24 mouse cellular contexts compared by ENCODE assay signal in genomic region chr6:86750961-86751360, GRCm38 (mm10).
"Had no signal": no experiment of that assay in that cellular context is flagged by ENCODE, and none has a peak within 500 bp of the region (broad histone marks: within the 10 kb centered on the region; RNA-seq: fewer than 3 reads in every experiment).

No protein-coding gene starts in this region.

- DNase-seq: gastrocnemius, adult 2 months; gastrocnemius, postnatal 10 days; gastrocnemius, postnatal 25 days; heart, adult 18-20 months; heart, postnatal 10 days; heart, postnatal 36 days; kidney, adult 11 months; kidney, adult 2 months; kidney, adult 9 months; kidney, postnatal 25 days; layer of hippocampus, adult 9-11 months; layer of hippocampus, postnatal 36 days; left cerebral cortex, postnatal 4 days had no signal

- H3K4me1 ChIP-seq: heart, embryonic 10.5 days; heart, embryonic 12.5 days; hindbrain, embryonic 12.5 days; kidney, embryonic 15.5 days; limb, embryonic 13.5 days; limb, embryonic 15.5 days had no signal

- H3K27ac ChIP-seq: gastrocnemius, adult 2 months; heart, embryonic 10.5 days; hindbrain, embryonic 12.5 days; hindbrain, embryonic 14.5 days; kidney, embryonic 15.5 days; kidney, postnatal 0 days; limb, embryonic 13.5 days; limb, embryonic 15.5 days; liver, embryonic 12.5 days had no signal

- H3K27me3 ChIP-seq: heart, embryonic 12.5 days; hindbrain, embryonic 12.5 days; kidney, embryonic 15.5 days; limb, embryonic 13.5 days; limb, embryonic 15.5 days; liver, embryonic 12.5 days had no signal

- ATAC-seq: hindbrain, embryonic 16.5 days; intestine, embryonic 16.5 days; liver, embryonic 12.5 days had no signal

- H3K9me3 ChIP-seq: heart, embryonic 10.5 days; hindbrain, embryonic 12.5 days; kidney, embryonic 15.5 days; limb, embryonic 15.5 days; liver, embryonic 12.5 days had no signal

- H3K4me3 ChIP-seq: gastrocnemius, adult 2 months; heart, embryonic 10.5 days; heart, embryonic 12.5 days; hindbrain, embryonic 12.5 days; kidney, embryonic 15.5 days; limb, embryonic 13.5 days; limb, embryonic 15.5 days; liver, embryonic 12.5 days had no signal

- H3K9ac ChIP-seq: heart, embryonic 12.5 days; hindbrain, embryonic 12.5 days; hindbrain, embryonic 14.5 days; kidney, embryonic 15.5 days; limb, embryonic 13.5 days; limb, embryonic 15.5 days; liver, embryonic 12.5 days had no signal

- H3K36me3 ChIP-seq: hindbrain, embryonic 12.5 days had no signal

- H3K4me2 ChIP-seq: heart, embryonic 12.5 days; hindbrain, embryonic 12.5 days; hindbrain, embryonic 14.5 days; kidney, embryonic 15.5 days; limb, embryonic 13.5 days; limb, embryonic 15.5 days; liver, embryonic 12.5 days had no signal
